Mouse (Mus musculus): ENCODE data around the gene Tescl. TPM values are rescaled to one million over a fixed set of nuclear protein-coding genes. Genes with fewer than 3 reads are reported as not detected.

Gene Tescl
- polyA plus RNA-seq (2015; fragmentation: Nextera tagmentation; extraction: Ambion mirVana) = 0.29 TPM in 1 of 2 replicates, not detected in the other

DNA sequence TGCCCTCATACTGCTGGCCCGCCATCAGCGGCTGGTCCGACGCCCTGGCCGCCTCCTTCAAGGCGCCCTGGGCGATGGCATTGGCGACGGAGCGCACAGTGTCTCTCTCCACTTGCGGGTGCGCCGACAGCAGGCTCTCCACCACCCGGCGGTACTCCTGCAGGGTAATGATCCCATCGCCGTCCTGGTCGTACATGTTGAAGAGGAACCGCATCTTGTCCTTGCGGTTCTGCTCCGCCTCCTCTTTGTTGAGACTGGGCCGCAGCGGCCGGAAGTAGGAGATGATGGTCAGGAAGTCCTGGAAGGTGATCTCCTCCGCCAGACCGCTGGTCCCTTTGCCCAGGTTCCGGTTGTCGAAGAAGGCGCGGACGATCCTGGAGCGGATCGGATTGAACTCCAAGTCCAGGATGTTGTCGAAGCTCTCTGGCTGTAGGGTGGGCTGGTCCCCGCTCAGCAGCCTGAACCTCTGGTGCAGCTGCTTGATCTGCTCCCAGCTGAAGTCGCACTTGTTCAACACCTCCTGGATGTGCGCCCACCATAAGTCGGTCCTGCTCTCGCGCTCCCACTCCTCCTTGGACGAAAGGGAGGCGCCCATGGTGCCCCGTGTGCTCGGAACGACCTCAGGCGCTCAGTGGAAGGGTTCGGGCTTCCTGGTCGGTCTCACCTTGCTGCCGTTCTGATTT lies at the start of gene Tescl:
Tescl (minus strand) TSS at position 633 of the 683 bp plus-strand sequence.
- Histone ChIP-seq H3K27me3 (ENCODE audit: control insufficient read depth, insufficient read depth, low read depth, low read length) (peaks cover 11% of the 10 kb centered on the region), H3K9me3 (replicated peaks; ENCODE audit: control insufficient read depth, low read length, poor library complexity, severe bottlenecking) (no peaks in the 10 kb centered on the region), H3K36me3 (ENCODE audit: control insufficient read depth, insufficient read depth, low read length) (no peaks in the 10 kb centered on the region), H3K9ac (ENCODE audit: low read depth, low read length) (no peak within 1 kb of the TSS), H3K4me3 (ENCODE audit: low read depth, low read length) (no peak within 1 kb of the TSS), H3K4me1 (ENCODE audit: control insufficient read depth, insufficient read depth, low read length) (no peaks in the 10 kb centered on the region), H3K4me2 (ENCODE audit: low read length) (no peak within 1 kb of the TSS), H3K27ac (ENCODE audit: low read length) (no peak within 1 kb of the TSS)
- WGBS = 51% methylated on average over 49 of the region's 49 CpGs
- no peak for ATAC-seq

DNA sequence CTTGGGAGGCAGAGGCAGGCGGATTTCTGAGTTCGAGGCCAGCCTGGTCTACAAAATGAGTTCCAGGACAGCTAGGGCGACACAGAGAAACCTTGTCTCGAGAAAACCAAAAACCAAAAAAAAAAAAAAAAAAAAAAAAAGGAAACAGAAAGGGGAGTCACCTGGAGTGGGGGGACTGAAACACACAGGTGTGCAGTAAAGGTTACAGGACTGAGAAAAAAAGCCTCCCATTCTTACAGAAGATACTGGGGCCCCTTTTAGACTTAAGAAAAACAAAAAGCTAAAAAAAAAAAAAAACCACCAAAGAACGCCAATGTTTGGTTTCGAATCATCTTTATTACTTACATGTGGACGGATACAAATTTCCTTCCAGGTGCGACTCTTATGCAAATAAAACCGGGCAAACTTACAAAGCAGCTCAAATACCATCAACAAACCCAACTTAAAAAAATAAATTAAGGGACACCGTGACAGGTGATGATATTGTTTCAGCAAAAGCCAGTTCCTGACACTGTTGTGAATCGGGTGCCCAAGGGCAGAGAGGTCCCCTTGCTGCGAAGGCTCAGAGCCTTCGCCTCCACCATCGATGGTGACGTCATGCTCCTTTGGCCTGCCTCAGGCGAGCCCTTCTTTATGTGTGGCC lies 49.1 kb upstream of the Tescl start:
- H3K36me3 ChIP-seq (ENCODE audit: control insufficient read depth, insufficient read depth, low read length) = no peaks in the 10 kb centered on the region
- no peak overlapping the region for H3K4me3 ChIP-seq (ENCODE audit: low read depth, low read length)
- H3K27me3 ChIP-seq (ENCODE audit: control insufficient read depth, insufficient read depth, low read depth, low read length) = no peaks in the 10 kb centered on the region
- H3K27ac ChIP-seq (ENCODE audit: low read length) = no peak overlapping the region
- H3K9me3 ChIP-seq (replicated peaks; ENCODE audit: control insufficient read depth, low read length, poor library complexity, severe bottlenecking) = no peaks in the 10 kb centered on the region
- WGBS = 81% methylated on average over 16 of the region's 16 CpGs
- H3K4me1 ChIP-seq (ENCODE audit: control insufficient read depth, insufficient read depth, low read length) = no peaks in the 10 kb centered on the region
- no peak overlapping the region for H3K9ac ChIP-seq (ENCODE audit: low read depth, low read length)
- H3K4me2 ChIP-seq (ENCODE audit: low read length) = no peak overlapping the region
- no peak for ATAC-seq

DNA sequence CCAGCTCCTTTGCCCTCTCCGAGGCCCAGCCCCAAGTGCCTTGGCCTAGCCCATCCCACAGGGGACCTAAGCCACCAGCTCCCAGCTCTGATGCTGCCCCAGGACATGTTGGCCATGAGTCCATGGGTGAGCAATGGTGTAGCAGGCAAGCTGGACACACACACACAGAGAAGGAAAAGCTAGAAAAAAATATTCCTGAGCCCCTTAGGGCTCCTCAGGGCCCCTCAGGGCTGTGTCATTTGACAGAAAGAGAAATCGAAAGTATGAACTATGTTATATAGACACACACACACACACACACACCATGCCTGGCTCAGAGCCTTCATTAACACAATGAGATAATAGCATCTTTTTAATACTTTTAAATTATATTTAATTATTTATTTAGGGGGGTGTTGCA lies 46.6 kb upstream of the Tescl start:
- 74% methylated on average over 2 of the region's 2 CpGs for WGBS
- peaks cover 3% of the 10 kb centered on the region; the same call in 1 of the 2 replicates for H3K4me1 ChIP-seq (ENCODE audit: control insufficient read depth, insufficient read depth, low read length)
- no peak overlapping the region for H3K9ac ChIP-seq (ENCODE audit: low read depth, low read length)
- ATAC-seq = no peak
- H3K4me2 ChIP-seq (ENCODE audit: low read length) = no peak overlapping the region
- H3K9me3 ChIP-seq (replicated peaks; ENCODE audit: control insufficient read depth, low read length, poor library complexity, severe bottlenecking) = no peaks in the 10 kb centered on the region
- no peak overlapping the region for H3K4me3 ChIP-seq (ENCODE audit: low read depth, low read length)
- no peak overlapping the region for H3K27ac ChIP-seq (ENCODE audit: low read length)
- no peaks in the 10 kb centered on the region for H3K36me3 ChIP-seq (ENCODE audit: control insufficient read depth, insufficient read depth, low read length)
- no peaks in the 10 kb centered on the region; the same call in none of the 2 replicates for H3K27me3 ChIP-seq (ENCODE audit: control insufficient read depth, insufficient read depth, low read depth, low read length)

DNA sequence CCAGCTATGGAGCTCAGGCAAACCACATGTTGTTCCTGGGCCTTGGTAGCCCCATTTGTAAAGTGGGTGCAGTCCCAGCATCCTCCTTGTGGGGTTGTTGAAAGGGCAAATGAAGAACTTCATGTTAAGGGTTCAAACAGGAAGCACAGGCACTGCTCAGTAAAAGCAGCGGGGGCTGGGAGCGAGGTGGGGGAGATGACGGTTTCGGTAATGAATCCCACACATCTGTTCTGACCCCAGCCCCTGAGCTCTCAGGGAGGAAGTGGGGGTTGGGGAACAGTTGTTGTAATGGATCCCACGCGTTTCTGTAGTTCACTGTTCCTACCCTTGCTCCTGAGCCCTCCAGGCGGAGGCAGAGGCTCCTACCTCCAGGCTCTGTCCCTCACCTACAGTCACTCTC lies 46.2 kb upstream of the Tescl start:
- Histone ChIP-seq H3K4me3 (ENCODE audit: low read depth, low read length) (no peak overlapping the region), H3K9ac (ENCODE audit: low read depth, low read length) (no peak overlapping the region), H3K9me3 (replicated peaks; ENCODE audit: control insufficient read depth, low read length, poor library complexity, severe bottlenecking) (no peaks in the 10 kb centered on the region), H3K4me1 (ENCODE audit: control insufficient read depth, insufficient read depth, low read length) (peaks cover 3% of the 10 kb centered on the region; the same call in 1 of the 2 replicates), H3K27me3 (ENCODE audit: control insufficient read depth, insufficient read depth, low read depth, low read length) (no peaks in the 10 kb centered on the region; the same call in none of the 2 replicates), H3K27ac (ENCODE audit: low read length) (no peak overlapping the region), H3K4me2 (ENCODE audit: low read length) (no peak overlapping the region), H3K36me3 (ENCODE audit: control insufficient read depth, insufficient read depth, low read length) (no peaks in the 10 kb centered on the region)
- no peak for ATAC-seq
- WGBS = 78% methylated on average over 7 of the region's 7 CpGs

DNA sequence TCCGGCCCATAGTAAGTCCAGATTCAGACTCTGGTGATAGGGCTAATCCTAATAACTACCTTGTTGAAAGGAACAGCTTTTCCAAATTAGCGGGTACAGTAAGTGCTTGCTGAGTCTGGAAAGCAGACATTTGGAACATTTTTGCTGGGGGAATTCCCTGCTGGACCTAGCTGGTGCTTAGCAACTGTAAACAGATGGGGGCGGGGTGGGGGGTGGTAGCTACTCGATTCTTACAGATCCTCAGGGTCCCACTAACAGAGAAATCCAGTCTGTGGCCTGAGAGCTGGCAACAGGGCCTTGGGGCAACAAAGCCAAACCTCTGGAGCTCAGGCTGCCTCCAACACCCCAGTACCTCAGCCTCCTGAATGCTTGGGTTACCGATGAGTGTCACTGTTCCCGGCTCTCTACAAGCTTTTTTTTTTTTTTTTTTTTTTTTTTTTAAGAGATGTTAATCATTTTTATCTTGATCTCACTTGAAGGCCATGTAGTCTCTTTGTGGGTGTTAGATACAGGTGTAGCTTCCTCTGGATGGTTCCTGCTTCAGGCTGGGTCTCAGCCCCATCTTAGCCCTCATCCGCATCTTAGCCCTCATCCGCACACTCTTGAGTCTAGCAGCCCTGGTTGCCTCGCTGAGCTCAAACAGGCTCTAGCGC lies 44.4 kb upstream of the Tescl start:
- Histone ChIP-seq H3K4me1 (ENCODE audit: control insufficient read depth, insufficient read depth, low read length) (peaks cover 5% of the 10 kb centered on the region), H3K4me2 (ENCODE audit: low read length) (no peak overlapping the region), H3K4me3 (ENCODE audit: low read depth, low read length) (no peak overlapping the region), H3K9ac (ENCODE audit: low read depth, low read length) (no peak overlapping the region), H3K27me3 (ENCODE audit: control insufficient read depth, insufficient read depth, low read depth, low read length) (no peaks in the 10 kb centered on the region; the same call in none of the 2 replicates), H3K9me3 (replicated peaks; ENCODE audit: control insufficient read depth, low read length, poor library complexity, severe bottlenecking) (no peaks in the 10 kb centered on the region), H3K27ac (ENCODE audit: low read length) (no peak overlapping the region), H3K36me3 (ENCODE audit: control insufficient read depth, insufficient read depth, low read length) (no peaks in the 10 kb centered on the region)
- WGBS = 74% methylated on average over 10 of the region's 10 CpGs
- ATAC-seq = no peak

DNA sequence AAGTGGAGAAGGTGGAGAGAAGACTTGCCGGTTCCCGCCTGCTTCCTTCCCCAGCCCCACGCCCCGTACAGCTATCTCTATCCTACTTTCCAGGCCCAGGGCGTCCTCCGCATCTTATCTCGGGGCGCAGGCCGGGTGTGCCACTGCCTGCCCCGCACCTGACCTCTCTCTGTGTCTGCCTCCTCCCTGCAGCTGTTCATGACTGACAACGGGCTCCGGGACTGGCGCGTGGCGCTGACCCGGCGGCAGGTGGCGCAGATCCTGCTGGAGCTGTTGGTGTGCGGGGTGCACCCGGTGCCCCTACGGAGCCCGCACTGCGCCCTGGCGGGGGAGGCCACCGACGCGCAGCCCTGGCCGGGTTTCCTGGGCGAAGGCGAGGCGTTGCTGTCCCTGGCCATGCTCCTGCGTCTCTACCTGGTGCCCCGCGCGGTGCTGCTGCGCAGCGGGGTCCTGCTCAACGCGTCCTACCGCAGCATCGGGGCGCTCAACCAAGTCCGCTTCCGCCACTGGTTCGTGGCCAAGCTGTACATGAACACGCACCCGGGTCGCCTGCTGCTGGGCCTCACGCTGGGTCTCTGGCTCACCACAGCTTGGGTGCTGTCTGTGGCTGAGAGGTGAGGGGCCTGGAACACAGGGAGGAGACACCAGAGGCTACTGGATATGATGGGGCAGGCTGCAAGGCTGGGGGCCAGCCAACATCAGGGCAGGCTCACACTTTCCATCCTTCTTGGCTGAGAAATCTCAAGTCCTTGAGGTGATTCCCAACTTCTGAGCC lies 43.5 kb upstream of the Tescl start:
- H3K4me1 ChIP-seq (ENCODE audit: control insufficient read depth, insufficient read depth, low read length) = peaks cover 5% of the 10 kb centered on the region
- WGBS = 9% methylated on average over 49 of the region's 49 CpGs
- peak overlapping the region; percentile 48 for H3K4me2 ChIP-seq (ENCODE audit: low read length)
- H3K9ac ChIP-seq (ENCODE audit: low read depth, low read length) = peak overlapping the region; percentile 52; the same call in 1 of the 2 replicates
- no peaks in the 10 kb centered on the region for H3K36me3 ChIP-seq (ENCODE audit: control insufficient read depth, insufficient read depth, low read length)
- H3K27ac ChIP-seq (ENCODE audit: low read length) = no peak overlapping the region
- no peak for ATAC-seq
- H3K27me3 ChIP-seq (ENCODE audit: control insufficient read depth, insufficient read depth, low read depth, low read length) = no peaks in the 10 kb centered on the region; the same call in none of the 2 replicates
- H3K9me3 ChIP-seq (replicated peaks; ENCODE audit: control insufficient read depth, low read length, poor library complexity, severe bottlenecking) = no peaks in the 10 kb centered on the region
- H3K4me3 ChIP-seq (ENCODE audit: low read depth, low read length) = peak overlapping the region; percentile 22

DNA sequence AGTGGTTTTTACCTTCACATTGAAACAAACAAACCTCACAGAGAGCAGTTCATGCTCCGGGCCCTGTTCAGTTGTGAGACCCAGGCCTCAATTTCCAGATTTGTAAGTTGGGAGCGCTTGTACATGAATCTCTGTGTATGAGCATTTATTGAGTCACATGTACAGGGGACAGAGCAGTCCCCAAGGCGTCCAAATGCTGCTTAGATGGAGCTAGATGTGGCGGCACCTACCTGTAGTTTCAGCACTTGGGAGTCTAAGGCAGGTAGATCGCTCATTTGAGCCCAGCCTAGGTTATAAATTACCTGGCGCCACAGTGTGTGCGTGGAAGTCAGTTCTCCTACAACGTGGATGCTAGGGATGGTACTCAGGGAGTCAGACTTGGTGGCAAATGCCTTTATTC lies 42.7 kb upstream of the Tescl start:
- H3K27ac ChIP-seq (ENCODE audit: low read length) = no peak overlapping the region
- H3K27me3 ChIP-seq (ENCODE audit: control insufficient read depth, insufficient read depth, low read depth, low read length) = no peaks in the 10 kb centered on the region; the same call in none of the 2 replicates
- no peak overlapping the region for H3K4me2 ChIP-seq (ENCODE audit: low read length)
- no peak overlapping the region for H3K9ac ChIP-seq (ENCODE audit: low read depth, low read length)
- ATAC-seq = no peak
- H3K4me3 ChIP-seq (ENCODE audit: low read depth, low read length) = no peak overlapping the region
- no peaks in the 10 kb centered on the region for H3K36me3 ChIP-seq (ENCODE audit: control insufficient read depth, insufficient read depth, low read length)
- H3K4me1 ChIP-seq (ENCODE audit: control insufficient read depth, insufficient read depth, low read length) = peaks cover 5% of the 10 kb centered on the region
- WGBS = 94% methylated on average over 8 of the region's 8 CpGs
- no peaks in the 10 kb centered on the region for H3K9me3 ChIP-seq (replicated peaks; ENCODE audit: control insufficient read depth, low read length, poor library complexity, severe bottlenecking)

DNA sequence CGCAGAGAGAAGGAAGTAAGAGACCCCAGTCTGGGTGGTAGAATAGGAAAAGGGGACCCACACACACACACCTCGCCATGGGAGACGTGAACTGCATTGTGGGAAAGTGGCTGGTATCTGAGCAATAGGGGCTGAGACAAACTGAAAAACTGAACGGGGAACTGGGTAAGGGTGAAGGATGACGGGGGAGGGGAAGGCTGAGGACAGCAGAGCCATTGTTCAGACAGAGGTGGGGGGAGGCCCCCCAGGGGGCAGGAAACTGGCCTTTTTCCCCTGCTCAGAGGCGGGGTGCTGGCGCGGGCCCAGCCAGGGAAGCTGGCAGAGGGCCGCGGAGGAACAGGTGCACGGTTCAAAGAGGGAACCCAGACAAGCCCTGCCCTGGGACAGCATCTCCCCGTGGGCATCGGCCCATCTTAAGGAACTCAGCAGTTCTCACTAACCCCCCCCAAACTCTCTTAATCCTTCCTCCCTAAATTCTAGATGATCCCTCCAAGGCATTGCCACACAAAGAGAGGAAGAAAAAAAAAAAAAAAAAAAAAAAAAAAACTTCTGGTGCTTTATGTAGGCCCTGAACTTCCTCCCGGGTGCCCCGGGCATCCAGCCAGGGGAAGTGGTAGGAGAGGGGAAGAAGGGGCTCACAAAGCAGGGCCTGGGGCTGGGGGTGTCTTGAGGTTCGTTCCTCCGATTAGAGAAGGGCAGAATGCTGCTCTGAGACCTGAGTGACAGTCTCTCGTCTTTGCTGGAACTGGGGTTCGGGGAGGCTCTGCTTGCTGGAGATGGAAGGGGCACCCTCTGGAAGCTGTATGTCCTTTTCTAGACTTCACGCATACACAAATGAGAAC lies 40.0 kb upstream of the Tescl start:
- Histone ChIP-seq H3K9me3 (replicated peaks; ENCODE audit: control insufficient read depth, low read length, poor library complexity, severe bottlenecking) (no peaks in the 10 kb centered on the region), H3K4me2 (ENCODE audit: low read length) (no peak overlapping the region), H3K36me3 (ENCODE audit: control insufficient read depth, insufficient read depth, low read length) (no peaks in the 10 kb centered on the region), H3K27me3 (ENCODE audit: control insufficient read depth, insufficient read depth, low read depth, low read length) (no peaks in the 10 kb centered on the region; the same call in none of the 2 replicates), H3K9ac (ENCODE audit: low read depth, low read length) (no peak overlapping the region), H3K4me3 (ENCODE audit: low read depth, low read length) (no peak overlapping the region), H3K27ac (ENCODE audit: low read length) (peak overlapping the region; percentile 42; the same call in 1 of the 2 replicates), H3K4me1 (ENCODE audit: control insufficient read depth, insufficient read depth, low read length) (peaks cover 5% of the 10 kb centered on the region)
- WGBS = 36% methylated on average over 19 of the region's 20 CpGs
- ATAC-seq = peak; percentile 49; the same call in 1 of the 2 replicates
